Mouse (Mus musculus): ENCODE measurements around the gene Fndc4.

DNA sequence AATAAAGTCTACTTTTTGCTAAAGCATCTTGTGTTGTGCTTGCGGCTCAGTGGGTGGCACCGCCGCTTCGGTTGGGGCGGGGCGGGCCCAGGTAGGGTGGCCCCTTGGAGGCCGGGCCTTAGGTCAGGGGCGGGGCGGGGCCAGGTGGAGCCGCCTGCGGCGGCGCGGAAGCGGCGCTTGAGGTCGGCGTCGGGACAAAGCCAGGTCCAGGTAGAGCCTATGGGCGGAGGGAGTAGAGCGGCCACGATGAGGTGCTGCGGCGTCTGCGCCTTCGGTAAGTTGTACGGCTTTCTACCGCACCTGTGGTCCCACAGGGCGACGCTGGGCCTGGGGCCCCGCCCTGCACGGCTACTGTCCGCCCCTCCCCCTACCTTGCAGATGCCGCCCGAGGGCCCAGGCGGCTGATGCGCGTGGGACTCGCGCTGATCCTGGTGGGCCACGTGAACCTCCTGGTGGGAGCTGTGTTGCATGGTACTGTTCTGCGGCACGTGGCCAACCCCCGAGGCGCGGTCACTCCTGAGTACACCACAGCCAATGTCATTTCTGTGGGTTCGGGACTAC, 44.3 kb downstream of the Fndc4 start, which contains the start of gene Krtcap3:
- TF ChIP-seq CTCF (conservative IDR thresholded peaks at IDR 0.05; ENCODE audit: insufficient read depth, insufficient read length, low read depth, low read length) (no peak), POLR2A (IDR thresholded peaks at IDR 0.05; ENCODE audit: low read depth, low read length) (no peak)
